Mouse (Mus musculus) gastrocnemius, adult 8-10 months (tissue): ENCODE results near the gene Olfr902. TPM values are rescaled to one million over a fixed set of nuclear protein-coding genes. Genes with fewer than 3 reads are reported as not detected.
"Not testable (repeated sequence)": the region's sequence is repeated elsewhere in the genome, so short reads cannot be mapped to it uniquely, and the experiment has no call there.

ENCODE experiments used
- DNase-seq, 2 experiments: peaks; one replicate each; pipeline ENCODE4 v3.0.0; 2022; ENCODE audit warnings: low spot score in 2 of 2
- total RNA-seq, 4 experiments: library from RNA; stranded (reverse); gene quantifications; 2 replicates each; pipeline ENCODE4 v1.2.4; 2022

Olfr902 gene
- not detected for total RNA-seq

GRCm38 (mm10) chr9:38447352-38447751 is at the start of gene Olfr902:
Gene Olfr902 (plus strand): TSS chr9:38447652.
- no peak for DNase-seq

- no peak for DNase-seq
Measured at GRCm38 (mm10) chr9:38401398-38401797, 46.1 kb upstream of the Olfr902 start, which contains the start of gene Olfr147. Gene Olfr147 (plus strand): TSS chr9:38401698.

- not testable (repeated sequence) for DNase-seq
Measured at GRCm38 (mm10) chr9:38407502-38407901, 40.0 kb upstream of the Olfr902 start.

GRCm38 (mm10) chr9:38413502-38413901 is 34.0 kb upstream of the Olfr902 start:
- not testable (repeated sequence) for DNase-seq

- DNase-seq: no peak
Measured at GRCm38 (mm10) chr9:38423801-38424200, 23.7 kb upstream of the Olfr902 start.

- DNase-seq: no peak
Measured at GRCm38 (mm10) chr9:38427026-38427425, 20.4 kb upstream of the Olfr902 start.

GRCm38 (mm10) chr9:38429155-38429554 is 18.3 kb upstream of the Olfr902 start, which contains the start of gene Olfr901:
Gene Olfr901 (plus strand): TSS chr9:38429455.
- DNase-seq: no peak

- DNase-seq: no peak
Measured at GRCm38 (mm10) chr9:38462844-38463243, 15.4 kb downstream of the Olfr902 start, which contains the start of gene Olfr904. Gene Olfr904 (plus strand): TSS chr9:38463144.

GRCm38 (mm10) chr9:38470807-38471206 is 23.4 kb downstream of the Olfr902 start, which contains the start of gene Olfr905:
Gene Olfr905 (plus strand): TSS chr9:38471107.
- no peak for DNase-seq

- DNase-seq: no peak
Measured at GRCm38 (mm10) chr9:38486785-38487184, 39.3 kb downstream of the Olfr902 start, which contains the start of gene Olfr906. Gene Olfr906 (plus strand): TSS chr9:38487085.

GRCm38 (mm10) chr9:38495501-38495900 is 48.0 kb downstream of the Olfr902 start, which contains the start of gene Olfr907:
Gene Olfr907 (plus strand): TSS chr9:38495801.
- no peak for DNase-seq

Other genes starting within 250 kb of the Olfr902 start
- gene Olfr893, start 239.3 kb upstream of the Olfr902 start, total RNA-seq: not detected
- gene Olfr894, start 229.6 kb upstream of the Olfr902 start, total RNA-seq: not detected
- not detected for gene Olfr143, start 194.9 kb upstream of the Olfr902 start, total RNA-seq
- not detected for gene Olfr895, start 179.8 kb upstream of the Olfr902 start, total RNA-seq
- not detected for gene Olfr896-ps1, start 156.5 kb upstream of the Olfr902 start, total RNA-seq
- gene Olfr25, start 118.6 kb upstream of the Olfr902 start, total RNA-seq: not detected
- not detected for gene Olfr898, start 99.2 kb upstream of the Olfr902 start, total RNA-seq
- not detected for gene Olfr250, start 80.8 kb upstream of the Olfr902 start, total RNA-seq
- not detected for gene Olfr251, start 70.6 kb upstream of the Olfr902 start, total RNA-seq
- gene Olfr147, start 46.0 kb upstream of the Olfr902 start, total RNA-seq: not detected
- gene Olfr901, start 18.2 kb upstream of the Olfr902 start, total RNA-seq: not detected
- gene Olfr904, start 15.5 kb downstream of the Olfr902 start, total RNA-seq: not detected
- gene Olfr905, start 23.5 kb downstream of the Olfr902 start, total RNA-seq: not detected
- not detected for gene Olfr906, start 39.4 kb downstream of the Olfr902 start, total RNA-seq
- gene Olfr907, start 48.1 kb downstream of the Olfr902 start, total RNA-seq: not detected
- gene Olfr911-ps1, start 73.9 kb downstream of the Olfr902 start, total RNA-seq: not detected
- gene Olfr910, start 90.2 kb downstream of the Olfr902 start, total RNA-seq: not detected
- gene Olfr912, start 132.5 kb downstream of the Olfr902 start, total RNA-seq: not detected
- not detected for gene Olfr913, start 145.1 kb downstream of the Olfr902 start, total RNA-seq
- gene Olfr914, start 157.4 kb downstream of the Olfr902 start, total RNA-seq: not detected
- gene Olfr916, start 212.2 kb downstream of the Olfr902 start, total RNA-seq: not detected
- gene Olfr917, start 218.2 kb downstream of the Olfr902 start, total RNA-seq: not detected
- not detected for gene Olfr918, start 226.9 kb downstream of the Olfr902 start, total RNA-seq